In genomic region chr19:6376255-6376564, GRCm38 (mm10) we compare ENCODE assay signal across 8 mouse cellular contexts. TPM values are rescaled to one million over a fixed set of nuclear protein-coding genes. Genes with fewer than 3 reads are reported as not detected.
DNase-seq lines count a peak whose midpoint lies in the region.

No protein-coding gene starts in this region.

- intact Hi-C loops in heart, postnatal 36 days (cut with DNase I), result no loop called here

- DNase-seq in heart, postnatal 36 days, result peak; percentile 56 to 70
- no peak for DNase-seq in heart, adult 11 months
- peak; percentile 76 for DNase-seq in right cerebral cortex, postnatal 4 days
- no peak for DNase-seq in right cerebral cortex, postnatal 25 days
- peak; percentile 64 to 79 for DNase-seq in adrenal gland, postnatal 36 days
- peak; percentile 33 for DNase-seq in forelimb bud, embryonic 11.5 days (ENCODE audit: low read depth, low spot score)
- peak; percentile 55 for DNase-seq in mesoderm, embryonic 11.5 days (ENCODE audit: low read depth, low spot score)
- no peak for DNase-seq in frontal cortex, postnatal 14 days (ENCODE audit: low spot score in 2 of 2)

RNA-seq across cellular contexts. Expression of gene Pygm, which starts 8.0 kb away (rescaled TPM):
- total RNA-seq in heart, postnatal 36 days (2021), result 1,000 to 10,000 TPM; 1,171 to 1,191 TPM
- total RNA-seq in adrenal gland, postnatal 36 days (2021), result 100 to 1,000 TPM in 1 of 2 experiments, 10 to 100 TPM in 1; 75.6 to 124 TPM

RNA-seq across cellular contexts. Expression of gene Sf1, which starts 12.7 kb away (rescaled TPM):
- 100 to 1,000 TPM in 1 of 2 experiments, 10 to 100 TPM in 1; 89.4 to 101 TPM for total RNA-seq in heart, postnatal 36 days (2021)
- total RNA-seq in adrenal gland, postnatal 36 days (2021), result 100 to 1,000 TPM; 169 to 224 TPM

RNA-seq across cellular contexts. Expression of gene Rasgrp2, which starts 22.9 kb away (rescaled TPM):
- total RNA-seq in heart, postnatal 36 days (2021), result 10 to 100 TPM; 38.8 to 57.2 TPM
- total RNA-seq in adrenal gland, postnatal 36 days (2021), result 10 to 100 TPM; 28.7 to 34.4 TPM

RNA-seq across cellular contexts. Expression of gene Map4k2, which starts 35.3 kb away (rescaled TPM):
- 10 to 100 TPM; 36.4 to 56.7 TPM for total RNA-seq in heart, postnatal 36 days (2021)
- total RNA-seq in adrenal gland, postnatal 36 days (2021), result 10 to 100 TPM; 29.9 to 32.2 TPM

RNA-seq across cellular contexts. Expression of gene Men1, which starts 41.4 kb away (rescaled TPM):
- 10 to 100 TPM; 12.1 to 14.2 TPM for total RNA-seq in heart, postnatal 36 days (2021)
- total RNA-seq in adrenal gland, postnatal 36 days (2021), result 10 to 100 TPM; 48.7 to 56.3 TPM

Comparison
In these comparisons a context has a peak if more than half of its experiments do, and no peak if none do; other contexts are left out.
1. DNase-seq: peak in heart, postnatal 36 days (2 of 2), right cerebral cortex, postnatal 4 days (single experiment), adrenal gland, postnatal 36 days (2 of 2), forelimb bud, embryonic 11.5 days (single experiment) and mesoderm, embryonic 11.5 days (single experiment); none in heart, adult 11 months (single experiment), right cerebral cortex, postnatal 25 days (single experiment) and frontal cortex, postnatal 14 days (0 of 2).
2. RNA of gene Pygm, which starts 8.0 kb away (total RNA-seq): 1,171 to 1,191 TPM in heart, postnatal 36 days; 75.6 to 124 TPM in adrenal gland, postnatal 36 days; every median in the first group is over 4 times any median in the second.